8 mouse cellular contexts compared by ENCODE assay signal in the genomic region with DNA sequence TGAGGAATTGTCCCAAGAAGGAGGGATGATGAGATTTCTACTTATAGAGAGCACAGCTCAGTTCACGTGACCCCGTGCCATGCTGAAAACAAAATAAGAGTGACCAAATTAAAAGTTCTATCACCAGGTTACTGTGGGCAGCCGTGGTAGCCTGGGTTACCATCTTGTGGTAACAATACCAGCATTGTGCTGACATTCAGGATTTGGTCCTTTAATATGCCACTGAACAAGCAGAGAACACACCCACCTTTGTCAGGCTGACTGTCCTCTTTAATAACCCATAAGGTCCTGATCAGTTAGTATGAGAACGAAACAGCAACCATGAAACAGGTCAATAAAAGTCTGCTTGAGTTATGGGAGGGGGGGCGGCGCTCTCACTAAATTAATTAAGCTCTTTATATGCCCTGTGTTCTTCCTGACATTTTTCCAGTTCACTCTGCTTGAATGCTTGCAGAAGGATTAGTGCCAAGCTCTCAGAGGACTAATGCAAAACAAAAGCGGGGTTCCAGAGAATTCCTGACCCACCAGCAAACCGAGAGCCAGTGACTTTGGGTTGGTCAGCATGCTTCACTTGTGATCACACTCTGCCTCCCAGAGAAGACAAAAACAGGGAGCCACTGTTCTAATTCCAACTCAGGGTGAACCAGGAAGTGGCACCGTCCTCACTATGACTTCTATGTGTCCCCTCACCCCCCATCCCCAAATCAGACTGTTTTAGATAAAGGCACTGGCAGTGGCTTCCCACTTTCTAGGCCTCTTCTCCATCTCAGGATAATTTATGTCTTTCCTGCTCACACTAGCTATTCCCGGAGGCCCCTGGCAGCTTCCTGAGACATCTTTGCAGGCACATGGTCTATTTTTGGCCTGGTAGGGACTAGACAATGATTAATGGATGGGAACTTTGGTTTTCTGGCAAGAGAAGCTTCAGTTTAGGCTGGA. TPM values are rescaled to one million over a fixed set of nuclear protein-coding genes. Genes with fewer than 3 reads are reported as not detected.
A peak's percentile ranks its signal among the peaks of the same experiment; 100 is the strongest.
DNase-seq lines count a peak whose midpoint lies in the region; ATAC-seq and TF ChIP-seq lines count a peak whose summit lies in the region.

No protein-coding gene starts in this region.

- H3K36me3 ChIP-seq in lung, embryonic 14.5 days (ENCODE audit: insufficient read depth) = no peaks in the 10 kb centered on the region

- H3K4me1 ChIP-seq in lung, embryonic 14.5 days (ENCODE audit: insufficient read depth) = no peaks in the 10 kb centered on the region

- no peaks in the 10 kb centered on the region for H3K9me3 ChIP-seq in lung, embryonic 14.5 days (ENCODE audit: low read depth, low read length)

- no peak for TF ChIP-seq CTCF in lung, embryonic 14.5 days (IDR thresholded peaks at IDR 0.05; ENCODE audit: low read depth)

- WGBS in lung, embryonic 14.5 days = 65% methylated on average over 10 of the region's 10 CpGs

- 0 out of 2 replicates have a peak overlapping the region, but pooled peaks have one; percentile 13 for H3K27ac ChIP-seq in lung, embryonic 14.5 days (ENCODE audit: low read depth)

- DNase-seq in adrenal gland, adult 2 months = peak; percentile 59
- no peak for DNase-seq in adrenal gland, postnatal 4 days (ENCODE audit: low spot score in 2 of 2)
- no peak for DNase-seq in lung, embryonic 14.5 days
- DNase-seq in lung, postnatal 36 days = no peak
- DNase-seq in kidney, postnatal 10 days = peak; percentile 70
- peak; percentile 92 for DNase-seq in retina, postnatal 1 day
- no peak for DNase-seq in cerebellum, postnatal 4 days (ENCODE audit: low spot score in 2 of 2)
- no peak for DNase-seq in left cerebral cortex, postnatal 10 days (ENCODE audit: extremely low spot score in 1 of 2, low spot score in 2 of 2)

- no peak overlapping the region for H3K4me2 ChIP-seq in lung, embryonic 14.5 days

- no peaks in the 10 kb centered on the region for H3K27me3 ChIP-seq in lung, embryonic 14.5 days (ENCODE audit: insufficient read depth, low read length)

- H3K4me3 ChIP-seq in lung, embryonic 14.5 days (ENCODE audit: low read depth, low read length) = no peak overlapping the region

- no peak for ATAC-seq in lung, embryonic 14.5 days (ENCODE audit: insufficient read depth)

- no peak overlapping the region for H3K9ac ChIP-seq in lung, embryonic 14.5 days

- intact Hi-C loops in left cerebral cortex, postnatal 10 days (cut with DNase I) = no loop called here

RNA-seq across cellular contexts. Expression of a gene that starts 41.5 kb away (rescaled TPM):
- 100 to 1,000 TPM in 1 of 2 experiments, 10 to 100 TPM in 1; 70.1 to 200 TPM for total RNA-seq in adrenal gland, adult 2 months (2021)
- polyA plus RNA-seq in adrenal gland, adult 2 months (2012; rRNA removed) = 6.8 and 12.3 TPM in 2 replicates
- total RNA-seq in adrenal gland, postnatal 4 days (2021) = 10 to 100 TPM; 78.2 to 91.3 TPM
- polyA plus RNA-seq in lung, embryonic 14.5 days (2014; fragmentation: Nextera tagmentation; extraction: Ambion mirVana) = 4.2 and 5.1 TPM in 2 replicates
- 100 to 1,000 TPM; 157 to 163 TPM for total RNA-seq in left cerebral cortex, postnatal 10 days (2021)

Comparison
In these comparisons a context has a peak if more than half of its experiments do, and no peak if none do; other contexts are left out.
1. DNase-seq: peak in adrenal gland, adult 2 months (single experiment), kidney, postnatal 10 days (single experiment) and retina, postnatal 1 day (single experiment); none in adrenal gland, postnatal 4 days (0 of 2), lung, embryonic 14.5 days (single experiment), lung, postnatal 36 days (single experiment), cerebellum, postnatal 4 days (0 of 2) and left cerebral cortex, postnatal 10 days (0 of 2).